Mouse (Mus musculus): ENCODE measurements around the gene Dlgap4.

GRCm38 (mm10) chr2:156664993-156665518, 51.6 kb downstream of the Dlgap4 start:
- no peak for TF ChIP-seq CTCF (IDR thresholded peaks at IDR 0.05; ENCODE audit: extremely low read depth, insufficient read length, insufficient replicate concordance, low read depth, low read length)
- TF ChIP-seq POLR2A (IDR thresholded peaks at IDR 0.05; ENCODE audit: low read depth, low read length) = no peak

Measured in small intestine, adult 2 months (tissue).